Mouse (Mus musculus) thymus, adult 2 months (tissue): ENCODE measurements at regions not wholly inside any gene's neighbourhood (a gene's known extent, or its start where the extent isn't known, plus 50 kb on each side); places are given as distances from the start of the nearest gene placed in this dataset.

Experiments
- DNase-seq: peaks from one replicate; pipeline ENCODE4 v3.0.0; 2021
- H3K27ac ChIP-seq: fragments of 200-500 bp; 2 replicates; pipeline ENCODE4 v1.5.1; 2012; ENCODE audit warnings: low read length, control low read depth; ENCODE audit not compliant: control insufficient read depth, insufficient read depth
- H3K27me3 ChIP-seq: fragments of 200-500 bp; 2 replicates; pipeline ENCODE4 v1.6.1; 2012; ENCODE audit warnings: mild to moderate bottlenecking, low read length, moderate library complexity, mixed read lengths; ENCODE audit not compliant: control insufficient read depth, insufficient read depth
- H3K36me3 ChIP-seq: fragments of 200-500 bp; 2 replicates; pipeline ENCODE4 v1.6.1; 2012; ENCODE audit warnings: mild to moderate bottlenecking, low read length, moderate library complexity; ENCODE audit not compliant: control insufficient read depth, insufficient read depth
- H3K4me1 ChIP-seq: fragments of 200-500 bp; replicated peaks from 2 replicates; pipeline ENCODE4 v1.6.1; 2012; ENCODE audit warnings: low read length; ENCODE audit not compliant: control insufficient read depth, insufficient read depth
- H3K4me3 ChIP-seq: fragments of 200-500 bp; 2 replicates; pipeline ENCODE4 v1.5.1; 2012; ENCODE audit warnings: mild to moderate bottlenecking, low read length, control low read depth, moderate library complexity; ENCODE audit not compliant: control insufficient read depth, insufficient read depth
- CTCF ChIP-seq: fragments of 200-500 bp; IDR thresholded peaks from 2 replicates; pipeline ENCODE4 v1.5.1; 2012; ENCODE audit warnings: mild to moderate bottlenecking, control low read depth, low read length, moderate library complexity, borderline replicate concordance; ENCODE audit not compliant: control insufficient read depth, poor library complexity, insufficient read depth; ENCODE audit errors: extremely low read depth
- POLR2A ChIP-seq: fragments of 200-500 bp; IDR thresholded peaks from 2 replicates; pipeline ENCODE4 v1.6.1; 2012; ENCODE audit warnings: mild to moderate bottlenecking, low read length, control low read depth, moderate library complexity; ENCODE audit not compliant: control insufficient read depth, poor library complexity, insufficient read depth; ENCODE audit errors: extremely low read depth
- WGBS: fragments of 180-500 bp; shearing (Covaris S2); methylation state at CpG from one replicate; pipeline ENCODE4 v1.1.7; 2018; 5-methylcytosine and 5-hydroxymethylcytosine counted together

DNA sequence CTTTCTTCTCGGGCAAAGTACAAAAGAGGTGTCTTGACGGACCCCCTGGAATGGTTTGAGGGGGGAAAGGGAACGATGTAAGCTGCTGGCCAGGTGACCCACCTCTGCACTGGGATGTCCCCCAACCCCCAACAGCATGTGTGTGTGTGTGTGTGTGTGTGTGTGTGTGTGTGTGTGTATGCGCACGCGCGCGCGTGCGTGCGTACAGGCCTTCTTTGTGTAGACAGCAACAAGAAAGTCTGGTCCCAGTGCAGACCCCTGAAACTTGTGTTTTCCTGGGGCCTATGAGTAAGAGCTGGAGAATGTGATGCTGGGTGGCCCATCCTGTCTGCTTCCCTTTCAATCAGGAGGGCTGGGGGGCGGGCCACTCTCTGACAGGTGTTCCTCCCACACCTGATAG, 118.7 kb upstream of the 4930535I16Rik start:
- Histone ChIP-seq H3K36me3 (no peaks in the 10 kb centered on the region), H3K4me3 (no peak overlapping the region), H3K27me3 (no peaks in the 10 kb centered on the region), H3K27ac (no peak overlapping the region), H3K4me1 (no peaks in the 10 kb centered on the region)
- WGBS, result 87% methylated on average over 12 of the region's 12 CpGs
- TF ChIP-seq POLR2A, result no peak
- TF ChIP-seq CTCF, result no peak
- no peak for DNase-seq

DNA sequence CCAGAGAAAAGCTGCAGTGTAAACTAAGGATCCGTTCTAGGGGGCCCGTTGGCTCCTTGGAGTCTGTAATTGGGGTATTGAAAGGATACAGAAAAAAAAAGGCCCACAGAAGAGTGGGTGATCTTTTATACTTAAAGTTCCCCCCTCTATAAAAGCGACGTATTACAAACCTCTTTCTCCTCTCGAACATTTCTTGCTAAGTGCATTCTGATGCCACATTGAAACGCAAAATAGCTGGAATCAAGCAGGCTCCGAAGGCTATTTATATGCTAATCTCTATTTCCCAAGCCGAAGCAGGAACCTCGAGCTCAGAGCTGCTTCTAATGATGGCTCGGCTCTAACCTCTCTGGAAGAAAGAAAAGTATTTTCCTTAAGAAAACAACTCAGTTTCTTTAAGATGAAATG, 117.8 kb upstream of the 4930535I16Rik start:
- Histone ChIP-seq H3K4me1 (no peaks in the 10 kb centered on the region), H3K36me3 (no peaks in the 10 kb centered on the region), H3K4me3 (no peak overlapping the region), H3K27me3 (no peaks in the 10 kb centered on the region), H3K27ac (no peak overlapping the region)
- no peak for DNase-seq
- WGBS, result 53% methylated on average over 10 of the region's 10 CpGs
- no peak for TF ChIP-seq POLR2A
- no peak for TF ChIP-seq CTCF

GRCm38 (mm10) chr4:124035192-124035591, 117.4 kb upstream of the 4930535I16Rik start:
- WGBS, result 63% methylated on average over 7 of the region's 7 CpGs
- Histone ChIP-seq H3K4me1 (no peaks in the 10 kb centered on the region), H3K27me3 (no peaks in the 10 kb centered on the region), H3K27ac (no peak overlapping the region), H3K4me3 (no peak overlapping the region), H3K36me3 (no peaks in the 10 kb centered on the region)
- no peak for DNase-seq
- TF ChIP-seq POLR2A (no peak), CTCF (no peak)

DNA sequence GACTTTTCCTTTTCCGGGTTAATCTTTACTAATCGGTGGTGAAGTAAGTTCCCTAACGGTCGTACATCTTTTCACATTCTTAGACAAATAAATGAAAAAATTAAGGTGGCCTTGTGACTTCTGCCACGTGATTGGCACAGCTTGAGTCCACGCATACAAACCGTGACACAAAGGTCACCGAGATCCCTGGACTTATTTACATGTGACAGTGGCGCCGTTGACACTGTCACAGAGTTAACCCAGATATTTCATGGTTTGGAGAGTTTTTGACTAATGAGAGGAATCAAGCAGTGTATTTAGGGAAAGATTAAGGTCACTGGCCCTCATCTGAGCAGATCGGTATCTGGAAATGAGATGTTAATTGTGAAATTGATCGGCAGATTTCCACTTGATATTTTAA, 110.2 kb upstream of the 4930535I16Rik start:
- WGBS, result 92% methylated on average over 12 of the region's 12 CpGs
- no peak overlapping the region for H3K4me3 ChIP-seq
- H3K36me3 ChIP-seq, result no peaks in the 10 kb centered on the region
- H3K4me1 ChIP-seq, result no peaks in the 10 kb centered on the region
- no peaks in the 10 kb centered on the region for H3K27me3 ChIP-seq
- no peak overlapping the region for H3K27ac ChIP-seq
- DNase-seq, result no peak
- TF ChIP-seq CTCF (no peak), POLR2A (no peak)

GRCm38 (mm10) chr4:124016401-124016800, 98.6 kb upstream of the 4930535I16Rik start:
- no peak overlapping the region for H3K27ac ChIP-seq
- no peak for DNase-seq
- H3K4me3 ChIP-seq, result no peak overlapping the region
- H3K27me3 ChIP-seq, result no peaks in the 10 kb centered on the region
- WGBS, result 83% methylated on average over 3 of the region's 3 CpGs
- no peaks in the 10 kb centered on the region for H3K36me3 ChIP-seq
- no peaks in the 10 kb centered on the region for H3K4me1 ChIP-seq
- no peak for TF ChIP-seq CTCF

GRCm38 (mm10) chr4:124015323-124015722, 97.5 kb upstream of the 4930535I16Rik start:
- TF ChIP-seq POLR2A (no peak), CTCF (no peak)
- no peak overlapping the region for H3K27ac ChIP-seq
- H3K36me3 ChIP-seq, result no peaks in the 10 kb centered on the region
- no peak for DNase-seq
- no peak overlapping the region for H3K4me3 ChIP-seq
- no peaks in the 10 kb centered on the region for H3K4me1 ChIP-seq
- 74% methylated on average over 6 of the region's 6 CpGs for WGBS
- no peaks in the 10 kb centered on the region for H3K27me3 ChIP-seq

GRCm38 (mm10) chr4:124012406-124012805, 94.6 kb upstream of the 4930535I16Rik start:
- H3K4me1 ChIP-seq, result no peaks in the 10 kb centered on the region
- no peak for DNase-seq
- 77% methylated on average over 6 of the region's 6 CpGs for WGBS
- no peaks in the 10 kb centered on the region for H3K27me3 ChIP-seq
- H3K36me3 ChIP-seq, result no peaks in the 10 kb centered on the region
- TF ChIP-seq POLR2A (no peak), CTCF (no peak)
- no peak overlapping the region for H3K27ac ChIP-seq
- no peak overlapping the region for H3K4me3 ChIP-seq
